Mouse (Mus musculus): ENCODE measurements around the gene Atp2c1. TPM values are rescaled to one million over a fixed set of nuclear protein-coding genes. Genes with fewer than 3 reads are reported as not detected.

Gene Atp2c1
- polyA plus RNA-seq (2015; fragmentation: Nextera tagmentation; extraction: Ambion mirVana) = 43.7 and 53.4 TPM in 2 replicates

- no peaks in the 10 kb centered on the region for H3K9me3 ChIP-seq (replicated peaks; ENCODE audit: control insufficient read depth, low read length)
- H3K4me2 ChIP-seq (ENCODE audit: low read depth, low read length) = no peak within 1 kb of the TSS
- ATAC-seq (replicated peaks; ENCODE audit: extremely low read depth, insufficient read depth, low FRiP score) = no peak
- peaks cover 2% of the 10 kb centered on the region for H3K4me1 ChIP-seq (ENCODE audit: control insufficient read depth, insufficient read depth, low read length)
- H3K36me3 ChIP-seq (ENCODE audit: control insufficient read depth, insufficient read depth) = no peaks in the 10 kb centered on the region
- no peaks in the 10 kb centered on the region for H3K27me3 ChIP-seq (ENCODE audit: control insufficient read depth, insufficient read depth, low read length)
- WGBS = 86% methylated on average over 12 of the region's 12 CpGs
- H3K27ac ChIP-seq (ENCODE audit: low read length) = no peak within 1 kb of the TSS
- H3K4me3 ChIP-seq (ENCODE audit: low read length) = no peak within 1 kb of the TSS
- H3K9ac ChIP-seq (ENCODE audit: low read length) = no peak within 1 kb of the TSS
These were observed at the start of gene Atp2c1 for GRCm38 (mm10) chr9:105527219-105527618. TSS of gene Atp2c1 (minus strand) at chr9:105527319.

GRCm38 (mm10) chr9:105557452-105557851 is 30.3 kb upstream of the Atp2c1 start:
- Histone ChIP-seq H3K4me3 (ENCODE audit: low read length) (no peak overlapping the region), H3K9me3 (replicated peaks; ENCODE audit: control insufficient read depth, low read length) (no peaks in the 10 kb centered on the region), H3K27me3 (ENCODE audit: control insufficient read depth, insufficient read depth, low read length) (peaks cover 3% of the 10 kb centered on the region; the same call in 1 of the 2 replicates), H3K9ac (ENCODE audit: low read length) (no peak overlapping the region), H3K36me3 (ENCODE audit: control insufficient read depth, insufficient read depth) (no peaks in the 10 kb centered on the region), H3K27ac (ENCODE audit: low read length) (no peak overlapping the region), H3K4me1 (ENCODE audit: control insufficient read depth, insufficient read depth, low read length) (0 out of 2 replicates have a peak, but pooled peaks cover 5% of the 10 kb centered on the region), H3K4me2 (ENCODE audit: low read depth, low read length) (no peak overlapping the region)
- 85% methylated on average over 5 of the region's 5 CpGs for WGBS
- no peak for ATAC-seq (replicated peaks; ENCODE audit: extremely low read depth, insufficient read depth, low FRiP score)

GRCm38 (mm10) chr9:105556141-105556735 is 29.1 kb upstream of the Atp2c1 start:
- H3K27ac ChIP-seq (ENCODE audit: low read length) = no peak overlapping the region
- no peaks in the 10 kb centered on the region for H3K36me3 ChIP-seq (ENCODE audit: control insufficient read depth, insufficient read depth)

GRCm38 (mm10) chr9:105554439-105554807 is 27.3 kb upstream of the Atp2c1 start:
- peaks cover 3% of the 10 kb centered on the region; the same call in 1 of the 2 replicates for H3K27me3 ChIP-seq (ENCODE audit: control insufficient read depth, insufficient read depth, low read length)
- H3K4me3 ChIP-seq (ENCODE audit: low read length) = no peak overlapping the region; the same call in 1 of the 2 replicates
- no peak overlapping the region for H3K9ac ChIP-seq (ENCODE audit: low read length)
- H3K4me2 ChIP-seq (ENCODE audit: low read depth, low read length) = peak overlapping the region; percentile 52
- no peaks in the 10 kb centered on the region for H3K36me3 ChIP-seq (ENCODE audit: control insufficient read depth, insufficient read depth)
- H3K9me3 ChIP-seq (replicated peaks; ENCODE audit: control insufficient read depth, low read length) = no peaks in the 10 kb centered on the region
- H3K4me1 ChIP-seq (ENCODE audit: control insufficient read depth, insufficient read depth, low read length) = 0 out of 2 replicates have a peak, but pooled peaks cover 5% of the 10 kb centered on the region
- H3K27ac ChIP-seq (ENCODE audit: low read length) = no peak overlapping the region
- no peak for ATAC-seq (replicated peaks; ENCODE audit: extremely low read depth, insufficient read depth, low FRiP score)
- 60% methylated on average over 7 of the region's 7 CpGs for WGBS

More at GRCm38 (mm10) chr9:105556141-105556735, 29.1 kb upstream of the Atp2c1 start:
- no peak for ATAC-seq (replicated peaks; ENCODE audit: extremely low read depth, insufficient read depth, low FRiP score)
- Histone ChIP-seq H3K4me1 (ENCODE audit: control insufficient read depth, insufficient read depth, low read length) (0 out of 2 replicates have a peak, but pooled peaks cover 5% of the 10 kb centered on the region), H3K9ac (ENCODE audit: low read length) (no peak overlapping the region), H3K27me3 (ENCODE audit: control insufficient read depth, insufficient read depth, low read length) (peaks cover 3% of the 10 kb centered on the region; the same call in 1 of the 2 replicates), H3K4me3 (ENCODE audit: low read length) (no peak overlapping the region), H3K9me3 (replicated peaks; ENCODE audit: control insufficient read depth, low read length) (no peaks in the 10 kb centered on the region), H3K4me2 (ENCODE audit: low read depth, low read length) (no peak overlapping the region)
- WGBS = 52% methylated on average over 8 of the region's 8 CpGs

- H3K27ac ChIP-seq (ENCODE audit: low read length) = no peak overlapping the region
- peaks cover 3% of the 10 kb centered on the region; the same call in 1 of the 2 replicates for H3K27me3 ChIP-seq (ENCODE audit: control insufficient read depth, insufficient read depth, low read length)
- peak overlapping the region; percentile 52 for H3K4me2 ChIP-seq (ENCODE audit: low read depth, low read length)
- no peak for ATAC-seq (replicated peaks; ENCODE audit: extremely low read depth, insufficient read depth, low FRiP score)
- 0 out of 2 replicates have a peak, but pooled peaks cover 9% of the 10 kb centered on the region for H3K4me1 ChIP-seq (ENCODE audit: control insufficient read depth, insufficient read depth, low read length)
- 20% methylated on average over 24 of the region's 24 CpGs for whole genome bisulfite sequencing
- peak overlapping the region; percentile 33 for H3K4me3 ChIP-seq (ENCODE audit: low read length)
- peak overlapping the region; percentile 15; the same call in 1 of the 2 replicates for H3K9ac ChIP-seq (ENCODE audit: low read length)
- H3K36me3 ChIP-seq (ENCODE audit: control insufficient read depth, insufficient read depth) = no peaks in the 10 kb centered on the region
- H3K9me3 ChIP-seq (replicated peaks; ENCODE audit: control insufficient read depth, low read length) = no peaks in the 10 kb centered on the region
These were observed 26.7 kb upstream of the Atp2c1 start for GRCm38 (mm10) chr9:105553629-105554438.

- Histone ChIP-seq H3K9me3 (replicated peaks; ENCODE audit: control insufficient read depth, low read length) (no peaks in the 10 kb centered on the region), H3K36me3 (ENCODE audit: control insufficient read depth, insufficient read depth) (no peaks in the 10 kb centered on the region), H3K27ac (ENCODE audit: low read length) (no peak overlapping the region), H3K4me1 (ENCODE audit: control insufficient read depth, insufficient read depth, low read length) (0 out of 2 replicates have a peak, but pooled peaks cover 9% of the 10 kb centered on the region), H3K27me3 (ENCODE audit: control insufficient read depth, insufficient read depth, low read length) (peaks cover 3% of the 10 kb centered on the region; the same call in 1 of the 2 replicates), H3K9ac (ENCODE audit: low read length) (no peak overlapping the region), H3K4me2 (ENCODE audit: low read depth, low read length) (no peak overlapping the region), H3K4me3 (ENCODE audit: low read length) (no peak overlapping the region)
- ATAC-seq (replicated peaks; ENCODE audit: extremely low read depth, insufficient read depth, low FRiP score) = no peak
- 32% methylated on average over 4 of the region's 4 CpGs for WGBS
These were observed 24.3 kb upstream of the Atp2c1 start for GRCm38 (mm10) chr9:105551407-105551806.

- 0 out of 2 replicates have a peak, but pooled peaks have one; percentile 23 for ATAC-seq (replicated peaks; ENCODE audit: extremely low read depth, insufficient read depth, low FRiP score)
- Histone ChIP-seq H3K27me3 (ENCODE audit: control insufficient read depth, insufficient read depth, low read length) (no peaks in the 10 kb centered on the region), H3K9ac (ENCODE audit: low read length) (no peak overlapping the region), H3K27ac (ENCODE audit: low read length) (no peak overlapping the region), H3K4me3 (ENCODE audit: low read length) (no peak overlapping the region), H3K4me1 (ENCODE audit: control insufficient read depth, insufficient read depth, low read length) (0 out of 2 replicates have a peak, but pooled peaks cover 4% of the 10 kb centered on the region), H3K9me3 (replicated peaks; ENCODE audit: control insufficient read depth, low read length) (no peaks in the 10 kb centered on the region), H3K36me3 (ENCODE audit: control insufficient read depth, insufficient read depth) (no peaks in the 10 kb centered on the region), H3K4me2 (ENCODE audit: low read depth, low read length) (no peak overlapping the region)
- 31% methylated on average over 6 of the region's 6 CpGs for WGBS
These were observed 22.0 kb upstream of the Atp2c1 start for GRCm38 (mm10) chr9:105549096-105549495.

- H3K4me2 ChIP-seq (ENCODE audit: low read depth, low read length) = no peak overlapping the region
- H3K27me3 ChIP-seq (ENCODE audit: control insufficient read depth, insufficient read depth, low read length) = no peaks in the 10 kb centered on the region
- no peaks in the 10 kb centered on the region for H3K9me3 ChIP-seq (replicated peaks; ENCODE audit: control insufficient read depth, low read length)
- H3K27ac ChIP-seq (ENCODE audit: low read length) = no peak overlapping the region
- no peak overlapping the region for H3K4me3 ChIP-seq (ENCODE audit: low read length)
- ATAC-seq (replicated peaks; ENCODE audit: extremely low read depth, insufficient read depth, low FRiP score) = no peak
- WGBS = 86% methylated on average over 8 of the region's 8 CpGs
- H3K4me1 ChIP-seq (ENCODE audit: control insufficient read depth, insufficient read depth, low read length) = 0 out of 2 replicates have a peak, but pooled peaks cover 3% of the 10 kb centered on the region
- no peaks in the 10 kb centered on the region for H3K36me3 ChIP-seq (ENCODE audit: control insufficient read depth, insufficient read depth)
- no peak overlapping the region for H3K9ac ChIP-seq (ENCODE audit: low read length)
These were observed 17.1 kb upstream of the Atp2c1 start for GRCm38 (mm10) chr9:105544013-105544750.
